Mouse (Mus musculus) ES-E14 (cell line): Measurements from ENCODE around the gene Marcksl1. TPM values are rescaled to one million over a fixed set of nuclear protein-coding genes. Genes with fewer than 3 reads are reported as not detected.

Experiments
- DNase-seq: peaks from one replicate; pipeline ENCODE4 v3.0.0-alpha.2; 2013; ENCODE audit warnings: low read depth, low spot score
- H3K27ac ChIP-seq: 2 replicates; pipeline ENCODE4 v1.5.1; 2012; ENCODE audit warnings: low read depth, mild to moderate bottlenecking, low read length, moderate library complexity, mixed read lengths; ENCODE audit not compliant: poor library complexity, insufficient read depth, severe bottlenecking
- H3K36me3 ChIP-seq: 2 replicates; pipeline ENCODE4 v1.6.1; 2012; ENCODE audit warnings: mild to moderate bottlenecking, low read length, moderate library complexity, mixed read lengths; ENCODE audit not compliant: control insufficient read depth, poor library complexity, insufficient read depth, severe bottlenecking
- H3K4me1 ChIP-seq, 2 experiments: fragments of 150-350 bp in 1 of 2; sonication (generic) in 1 of 2; 2 replicates each; pipeline ENCODE4 v1.6.1; 2012; ENCODE audit warnings: low read length in 2 of 2, mild to moderate bottlenecking in 1 of 2, mixed read lengths in 1 of 2; ENCODE audit not compliant: control insufficient read depth in 2 of 2, insufficient read depth in 2 of 2, poor library complexity in 1 of 2
- H3K4me3 ChIP-seq, 2 experiments: fragments of 150-350 bp in 1 of 2; sonication (generic) in 1 of 2; 2 replicates each; pipeline ENCODE4 v1.5.1; 2012; ENCODE audit warnings: low read length in 2 of 2, low read depth in 1 of 2, mild to moderate bottlenecking in 1 of 2, mixed read lengths in 1 of 2; ENCODE audit not compliant: insufficient read depth in 1 of 2, poor library complexity in 1 of 2, severe bottlenecking in 1 of 2
- H3K9ac ChIP-seq: 2 replicates; pipeline ENCODE4 v1.6.1; 2012; ENCODE audit warnings: low read depth, mild to moderate bottlenecking, low read length, mixed read lengths; ENCODE audit not compliant: poor library complexity, insufficient read depth, severe bottlenecking
- H3K9me3 ChIP-seq: fragments of 150-350 bp; sonication (generic); 2 replicates; pipeline ENCODE4 v1.6.1; 2012; ENCODE audit warnings: low read depth, mild to moderate bottlenecking, low read length; ENCODE audit not compliant: control insufficient read depth, insufficient read depth
- CHD2 ChIP-seq: IDR thresholded peaks from 2 replicates; pipeline ENCODE4 v1.6.1; 2014; ENCODE audit warnings: mild to moderate bottlenecking, low read depth, low read length, inconsistent platforms
- HCFC1 ChIP-seq: IDR thresholded peaks from 2 replicates; pipeline ENCODE4 v1.6.1; 2012; ENCODE audit warnings: low read length, inconsistent platforms, borderline replicate concordance; ENCODE audit not compliant: insufficient read depth
- MAFK ChIP-seq: IDR thresholded peaks from 2 replicates; pipeline ENCODE4 v1.6.1; 2014; ENCODE audit warnings: mild to moderate bottlenecking, low read depth, low read length, inconsistent platforms; ENCODE audit not compliant: insufficient read depth
- ZC3H11A ChIP-seq: IDR thresholded peaks from 2 replicates; pipeline ENCODE4 v1.6.1; 2012; ENCODE audit warnings: low read depth, mild to moderate bottlenecking, inconsistent platforms, low read length, borderline replicate concordance
- ZNF384 ChIP-seq: IDR thresholded peaks from 2 replicates; pipeline ENCODE4 v1.6.1; 2012; ENCODE audit warnings: low read depth, low read length, inconsistent platforms
- in situ Hi-C, 2 experiments: fragments of 600-800 bp; cut with MboI; formaldehyde crosslinking; loops; one replicate each; pipeline ENCODE4 v1.15.1; 2025; ENCODE audit warnings: low sequenced_read_pairs in 2 of 2, inconsistent platforms in 1 of 2; ENCODE audit not compliant: unreplicated experiment in 2 of 2
- total RNA-seq: library from RNA; depleted of rRNA; stranded (reverse); fragments of 300-350 nt; gene quantifications from 2 replicates; pipeline ENCODE4 v1.2.3, GENCODE M21; 2012

Gene Marcksl1
- total RNA-seq, 1 experiment = 233 TPM

GRCm38 (mm10) chr4:129556532-129557223 is 43.3 kb downstream of the Marcksl1 start:
- H3K4me3 ChIP-seq = peak overlapping the region; percentile 70 to 87
- TF ChIP-seq CHD2 = no peak
- TF ChIP-seq ZNF384 = peak; percentile 30; the same call in 1 of the 2 replicates
- no peak for TF ChIP-seq ZC3H11A
- no peak; the same call in 1 of the 2 replicates for TF ChIP-seq HCFC1
- in situ Hi-C loops = no loop called here
- peak; percentile 94 for DNase-seq
- peak overlapping the region; percentile 65; the same call in 1 of the 2 replicates for H3K27ac ChIP-seq
- H3K36me3 ChIP-seq = no peaks in the 10 kb centered on the region
- H3K4me1 ChIP-seq = peaks cover 5 to 16% of the 10 kb centered on the region in 2 experiments; a peak in 3 of 4 replicates
- H3K9me3 ChIP-seq = no peaks in the 10 kb centered on the region
- peak overlapping the region; percentile 78 for H3K9ac ChIP-seq

GRCm38 (mm10) chr4:129557256-129557808 is 44.0 kb downstream of the Marcksl1 start:
- DNase-seq = no peak
- no peak overlapping the region for H3K27ac ChIP-seq
- peak overlapping the region; percentile 78; the same call in 1 of the 2 replicates for H3K9ac ChIP-seq
- in situ Hi-C loops = no loop called here
- TF ChIP-seq ZNF384 (no peak), MAFK (no peak), ZC3H11A (no peak), HCFC1 (no peak), CHD2 (no peak)
- no peaks in the 10 kb centered on the region for H3K36me3 ChIP-seq
- H3K9me3 ChIP-seq = no peaks in the 10 kb centered on the region
- H3K4me1 ChIP-seq = peaks cover 5 to 16% of the 10 kb centered on the region in 2 experiments; a peak in 3 of 4 replicates
- H3K4me3 ChIP-seq = peak overlapping the region in 1 of 2 experiments; percentile 70; a peak in 2 of 4 replicates

GRCm38 (mm10) chr4:129558321-129558955 is 45.1 kb downstream of the Marcksl1 start:
- TF ChIP-seq MAFK = no peak
- no peak for TF ChIP-seq CHD2
- TF ChIP-seq ZC3H11A = no peak
- no peak for TF ChIP-seq ZNF384
- no peak for TF ChIP-seq HCFC1
- in situ Hi-C loops = no loop called here
- Histone ChIP-seq H3K4me3 (no peak overlapping the region), H3K27ac (no peak overlapping the region), H3K9ac (0 out of 2 replicates have a peak overlapping the region, but pooled peaks have one; percentile 7), H3K9me3 (no peaks in the 10 kb centered on the region), H3K36me3 (no peaks in the 10 kb centered on the region), H3K4me1 (peaks cover 5 to 16% of the 10 kb centered on the region in 2 experiments; a peak in 3 of 4 replicates)
- DNase-seq = no peak

- TF ChIP-seq ZC3H11A = no peak
- no peak for TF ChIP-seq MAFK
- no peak for TF ChIP-seq CHD2
- no peak for TF ChIP-seq ZNF384
- TF ChIP-seq HCFC1 = no peak
- H3K36me3 ChIP-seq = no peaks in the 10 kb centered on the region
- no peak overlapping the region for H3K9ac ChIP-seq
- no peak for DNase-seq
- in situ Hi-C loops = no loop called here
- no peak overlapping the region for H3K4me3 ChIP-seq
- peaks cover 5 to 16% of the 10 kb centered on the region in 2 experiments; a peak in 3 of 4 replicates for H3K4me1 ChIP-seq
- no peak overlapping the region for H3K27ac ChIP-seq
- H3K9me3 ChIP-seq = no peaks in the 10 kb centered on the region
Measured at GRCm38 (mm10) chr4:129561184-129561583, 47.8 kb downstream of the Marcksl1 start.
